Mouse (Mus musculus): ENCODE data around the gene Psmd2. TPM values are rescaled to one million over a fixed set of nuclear protein-coding genes. Genes with fewer than 3 reads are reported as not detected.

Gene Psmd2
- polyA plus RNA-seq, 1 experiment from 2014 or later, result 517 TPM

- peaks cover 20% of the 10 kb centered on the region for H3K4me1 ChIP-seq (ENCODE audit: control insufficient read depth, insufficient read depth, low read length)
- under 1% methylated on average over 32 of the region's 37 CpGs for WGBS
- peak within 1 kb of the TSS; percentile 51 for H3K4me3 ChIP-seq (ENCODE audit: low read depth, low read length)
- H3K9me3 ChIP-seq (ENCODE audit: control insufficient read depth, low read length), result no peaks in the 10 kb centered on the region
- DNase-seq (ENCODE audit: low spot score) (peak; percentile 95), ATAC-seq (ENCODE audit: insufficient read depth, low FRiP score, low TSS enrichment) (peak; percentile 94)
- peak within 1 kb of the TSS; percentile 72 for H3K4me2 ChIP-seq (ENCODE audit: low read depth)
- H3K27ac ChIP-seq (ENCODE audit: low read depth, low read length), result peak within 1 kb of the TSS; percentile 80
- H3K9ac ChIP-seq (ENCODE audit: low read length), result peak within 1 kb of the TSS; percentile 60
- H3K27me3 ChIP-seq (ENCODE audit: control insufficient read depth, insufficient read depth, low read length), result no peaks in the 10 kb centered on the region
- peaks cover 21% of the 10 kb centered on the region for H3K36me3 ChIP-seq (ENCODE audit: control insufficient read depth, insufficient read depth, low read length)
These were observed 41.8 kb downstream of the Psmd2 start, which contains the start of gene Fam131a for GRCm38 (mm10) chr16:20693111-20693701. Gene Fam131a, plus strand, starts transcription at chr16:20693241.

- H3K9me3 ChIP-seq (ENCODE audit: control insufficient read depth, low read length), result no peaks in the 10 kb centered on the region
- no peaks in the 10 kb centered on the region for H3K27me3 ChIP-seq (ENCODE audit: control insufficient read depth, insufficient read depth, low read length)
- H3K4me1 ChIP-seq (ENCODE audit: control insufficient read depth, insufficient read depth, low read length), result peaks cover 20% of the 10 kb centered on the region
- 83% methylated on average over 8 of the region's 8 CpGs for WGBS
- H3K4me3 ChIP-seq (ENCODE audit: low read depth, low read length), result no peak overlapping the region
- H3K27ac ChIP-seq (ENCODE audit: low read depth, low read length), result no peak overlapping the region
- peaks cover 8% of the 10 kb centered on the region for H3K36me3 ChIP-seq (ENCODE audit: control insufficient read depth, insufficient read depth, low read length)
- no peak overlapping the region; the same call in 1 of the 2 replicates for H3K9ac ChIP-seq (ENCODE audit: low read length)
- DNase-seq (ENCODE audit: low spot score) (no peak), ATAC-seq (ENCODE audit: insufficient read depth, low FRiP score, low TSS enrichment) (no peak)
- H3K4me2 ChIP-seq (ENCODE audit: low read depth), result peak overlapping the region; percentile 74; the same call in 1 of the 2 replicates
These were observed 43.3 kb downstream of the Psmd2 start for GRCm38 (mm10) chr16:20694781-20695180.

GRCm38 (mm10) chr16:20695622-20696323 is 44.3 kb downstream of the Psmd2 start:
- Histone ChIP-seq H3K4me2 (ENCODE audit: low read depth) (peak overlapping the region; percentile 74), H3K9ac (ENCODE audit: low read length) (peak overlapping the region; percentile 61), H3K4me1 (ENCODE audit: control insufficient read depth, insufficient read depth, low read length) (peaks cover 20% of the 10 kb centered on the region), H3K27me3 (ENCODE audit: control insufficient read depth, insufficient read depth, low read length) (no peaks in the 10 kb centered on the region), H3K27ac (ENCODE audit: low read depth, low read length) (peak overlapping the region; percentile 62; the same call in 1 of the 2 replicates), H3K4me3 (ENCODE audit: low read depth, low read length) (peak overlapping the region; percentile 32), H3K9me3 (ENCODE audit: control insufficient read depth, low read length) (no peaks in the 10 kb centered on the region), H3K36me3 (ENCODE audit: control insufficient read depth, insufficient read depth, low read length) (peaks cover 7% of the 10 kb centered on the region; the same call in 1 of the 2 replicates)
- peak; percentile 91 for DNase-seq (ENCODE audit: low spot score)
- under 1% methylated on average over 46 of the region's 46 CpGs for WGBS
- peak; percentile 79 for ATAC-seq (ENCODE audit: insufficient read depth, low FRiP score, low TSS enrichment)

- H3K4me3 ChIP-seq (ENCODE audit: low read depth, low read length), result no peak overlapping the region
- H3K9ac ChIP-seq (ENCODE audit: low read length), result no peak overlapping the region
- ATAC-seq (ENCODE audit: insufficient read depth, low FRiP score, low TSS enrichment) (no peak), DNase-seq (ENCODE audit: low spot score) (no peak)
- H3K4me2 ChIP-seq (ENCODE audit: low read depth), result no peak overlapping the region
- H3K27ac ChIP-seq (ENCODE audit: low read depth, low read length), result no peak overlapping the region
- no peaks in the 10 kb centered on the region for H3K9me3 ChIP-seq (ENCODE audit: control insufficient read depth, low read length)
- H3K36me3 ChIP-seq (ENCODE audit: control insufficient read depth, insufficient read depth, low read length), result 0 out of 2 replicates have a peak, but pooled peaks cover 4% of the 10 kb centered on the region
- WGBS, result 81% methylated on average over 5 of the region's 5 CpGs
- H3K4me1 ChIP-seq (ENCODE audit: control insufficient read depth, insufficient read depth, low read length), result peaks cover 18% of the 10 kb centered on the region
- no peaks in the 10 kb centered on the region for H3K27me3 ChIP-seq (ENCODE audit: control insufficient read depth, insufficient read depth, low read length)
These were observed 47.8 kb downstream of the Psmd2 start for GRCm38 (mm10) chr16:20699266-20699665.

- Histone ChIP-seq H3K36me3 (ENCODE audit: control insufficient read depth, insufficient read depth, low read length) (0 out of 2 replicates have a peak, but pooled peaks cover 4% of the 10 kb centered on the region), H3K9ac (ENCODE audit: low read length) (no peak overlapping the region), H3K4me3 (ENCODE audit: low read depth, low read length) (no peak overlapping the region), H3K4me1 (ENCODE audit: control insufficient read depth, insufficient read depth, low read length) (peaks cover 18% of the 10 kb centered on the region), H3K4me2 (ENCODE audit: low read depth) (no peak overlapping the region), H3K9me3 (ENCODE audit: control insufficient read depth, low read length) (no peaks in the 10 kb centered on the region), H3K27me3 (ENCODE audit: control insufficient read depth, insufficient read depth, low read length) (no peaks in the 10 kb centered on the region), H3K27ac (ENCODE audit: low read depth, low read length) (no peak overlapping the region)
- DNase-seq (ENCODE audit: low spot score) (no peak), ATAC-seq (ENCODE audit: insufficient read depth, low FRiP score, low TSS enrichment) (no peak)
- WGBS, result 35% methylated on average over 5 of the region's 5 CpGs
These were observed 48.6 kb downstream of the Psmd2 start for GRCm38 (mm10) chr16:20700036-20700435.

- Histone ChIP-seq H3K4me1 (ENCODE audit: control insufficient read depth, insufficient read depth, low read length) (peaks cover 16% of the 10 kb centered on the region), H3K9me3 (ENCODE audit: control insufficient read depth, low read length) (no peaks in the 10 kb centered on the region), H3K27ac (ENCODE audit: low read depth, low read length) (peak overlapping the region; percentile 54; the same call in 1 of the 2 replicates), H3K9ac (ENCODE audit: low read length) (no peak overlapping the region), H3K27me3 (ENCODE audit: control insufficient read depth, insufficient read depth, low read length) (no peaks in the 10 kb centered on the region), H3K36me3 (ENCODE audit: control insufficient read depth, insufficient read depth, low read length) (peaks cover 7% of the 10 kb centered on the region; the same call in 1 of the 2 replicates), H3K4me2 (ENCODE audit: low read depth) (no peak overlapping the region), H3K4me3 (ENCODE audit: low read depth, low read length) (no peak overlapping the region)
- ATAC-seq (ENCODE audit: insufficient read depth, low FRiP score, low TSS enrichment) (no peak), DNase-seq (ENCODE audit: low spot score) (no peak)
- 48% methylated on average over 7 of the region's 7 CpGs for WGBS
These were observed 49.9 kb downstream of the Psmd2 start for GRCm38 (mm10) chr16:20701316-20701715.

- Histone ChIP-seq H3K4me2 (ENCODE audit: low read depth) (no peak overlapping the region), H3K9ac (ENCODE audit: low read length) (no peak overlapping the region), H3K36me3 (ENCODE audit: control insufficient read depth, insufficient read depth, low read length) (peaks cover 7% of the 10 kb centered on the region; the same call in 1 of the 2 replicates), H3K27ac (ENCODE audit: low read depth, low read length) (peak overlapping the region; percentile 54; the same call in 1 of the 2 replicates), H3K4me1 (ENCODE audit: control insufficient read depth, insufficient read depth, low read length) (peaks cover 11% of the 10 kb centered on the region), H3K27me3 (ENCODE audit: control insufficient read depth, insufficient read depth, low read length) (no peaks in the 10 kb centered on the region), H3K9me3 (ENCODE audit: control insufficient read depth, low read length) (no peaks in the 10 kb centered on the region), H3K4me3 (ENCODE audit: low read depth, low read length) (no peak overlapping the region)
- no peak for DNase-seq (ENCODE audit: low spot score)
- 10% methylated on average over 12 of the region's 12 CpGs for WGBS
- peak; percentile 68 for ATAC-seq (ENCODE audit: insufficient read depth, low FRiP score, low TSS enrichment)
These were observed 50.5 kb downstream of the Psmd2 start for GRCm38 (mm10) chr16:20701729-20702521.

GRCm38 (mm10) chr16:20702522-20702893 is 51.1 kb downstream of the Psmd2 start:
- H3K4me1 ChIP-seq (ENCODE audit: control insufficient read depth, insufficient read depth, low read length), result peaks cover 11% of the 10 kb centered on the region
- no peak overlapping the region for H3K9ac ChIP-seq (ENCODE audit: low read length)
- no peak overlapping the region for H3K27ac ChIP-seq (ENCODE audit: low read depth, low read length)
- no peaks in the 10 kb centered on the region for H3K27me3 ChIP-seq (ENCODE audit: control insufficient read depth, insufficient read depth, low read length)
- H3K4me3 ChIP-seq (ENCODE audit: low read depth, low read length), result no peak overlapping the region
- H3K9me3 ChIP-seq (ENCODE audit: control insufficient read depth, low read length), result no peaks in the 10 kb centered on the region
- WGBS, result 11% methylated on average over 8 of the region's 8 CpGs
- ATAC-seq (ENCODE audit: insufficient read depth, low FRiP score, low TSS enrichment) (peak; percentile 74), DNase-seq (ENCODE audit: low spot score) (peak; percentile 78)
- H3K36me3 ChIP-seq (ENCODE audit: control insufficient read depth, insufficient read depth, low read length), result peaks cover 7% of the 10 kb centered on the region; the same call in 1 of the 2 replicates
- H3K4me2 ChIP-seq (ENCODE audit: low read depth), result no peak overlapping the region
